15 mouse cellular contexts compared by ENCODE assay signal in genomic region chr14:78702048-78702447, GRCm38 (mm10).
"Had no signal": no experiment of that assay in that cellular context is flagged by ENCODE, and none has a peak within 500 bp of the region (broad histone marks: within the 10 kb centered on the region; RNA-seq: fewer than 3 reads in every experiment).

No protein-coding gene starts in this region.

- H3K9me3 ChIP-seq: limb, embryonic 13.5 days; midbrain, embryonic 12.5 days; neural tube, embryonic 13.5 days had no signal

- H3K4me3 ChIP-seq: limb, embryonic 13.5 days; midbrain, embryonic 12.5 days; neural tube, embryonic 13.5 days had no signal

- H3K27ac ChIP-seq: kidney, postnatal 0 days; limb, embryonic 13.5 days; liver, embryonic 14.5 days; midbrain, embryonic 12.5 days; neural tube, embryonic 13.5 days had no signal

- H3K36me3 ChIP-seq: limb, embryonic 13.5 days; midbrain, embryonic 12.5 days; neural tube, embryonic 13.5 days had no signal

- ATAC-seq: midbrain, embryonic 16.5 days had no signal

- H3K9ac ChIP-seq: limb, embryonic 13.5 days; liver, embryonic 14.5 days; midbrain, embryonic 12.5 days; neural tube, embryonic 13.5 days had no signal

- H3K4me2 ChIP-seq: limb, embryonic 13.5 days; midbrain, embryonic 12.5 days; neural tube, embryonic 13.5 days had no signal

- DNase-seq: kidney, adult 11 months; kidney, adult 9 months; kidney, postnatal 36 days; left cerebral cortex, postnatal 4 days; lung, postnatal 14 days; retina, postnatal 1 day; right cerebral cortex, postnatal 4 days; thymus, adult 2 months; thymus, postnatal 25 days had no signal

- H3K27me3 ChIP-seq: limb, embryonic 13.5 days; midbrain, embryonic 12.5 days; neural tube, embryonic 13.5 days had no signal
